Mouse (Mus musculus) myocyte (in vitro differentiated cells): ENCODE measurements around the gene Wdr66. TPM values are rescaled to one million over a fixed set of nuclear protein-coding genes. Genes with fewer than 3 reads are reported as not detected.

Source experiments
- H3K27me3 ChIP-seq: one replicate; pipeline ENCODE4 v1.6.1; 2011; ENCODE audit not compliant: control insufficient read depth, insufficient read depth, insufficient read length
- H3K36me3 ChIP-seq: one replicate; pipeline ENCODE4 v1.6.1; 2011; ENCODE audit not compliant: control insufficient read depth, insufficient read depth
- H3K4me2 ChIP-seq: one replicate; pipeline ENCODE4 v1.6.1; 2011; ENCODE audit warnings: low read depth, control low read depth
- H3K4me3 ChIP-seq: one replicate; pipeline ENCODE4 v1.5.1; 2011; ENCODE audit warnings: mild to moderate bottlenecking, control low read depth, moderate library complexity
- H3K79me2 ChIP-seq: one replicate; pipeline ENCODE4 v1.6.1; 2011; ENCODE audit not compliant: control insufficient read depth, insufficient read depth
- H3ac ChIP-seq: one replicate; pipeline ENCODE4 v1.6.1; 2011; ENCODE audit not compliant: control insufficient read depth, insufficient read length
- CEBPB ChIP-seq: IDR thresholded peaks from 2 replicates; pipeline ENCODE4 v1.6.1; 2011; ENCODE audit warnings: mild to moderate bottlenecking, moderate library complexity; ENCODE audit not compliant: poor library complexity, insufficient read depth, severe bottlenecking
- E2F4 ChIP-seq: IDR thresholded peaks from one replicate; pipeline ENCODE4 v1.6.1; 2011; ENCODE audit warnings: mild to moderate bottlenecking, control low read depth, moderate library complexity; ENCODE audit not compliant: insufficient read depth
- MAX ChIP-seq: IDR thresholded peaks from one replicate; pipeline ENCODE4 v1.6.1; 2011; ENCODE audit warnings: low read depth, mild to moderate bottlenecking, control low read depth
- MYOD1 ChIP-seq, 3 experiments: IDR thresholded peaks; one replicate each; pipeline ENCODE4 v1.6.1; 2011; ENCODE audit warnings: control low read depth in 2 of 3, low read depth in 2 of 3, mild to moderate bottlenecking in 2 of 3, moderate library complexity in 1 of 3; ENCODE audit not compliant: insufficient read length in 2 of 3, control insufficient read depth in 1 of 3
- MYOG ChIP-seq, 3 experiments: IDR thresholded peaks; one replicate each; pipeline ENCODE4 v1.6.1; 2011; ENCODE audit warnings: control low read depth in 2 of 3, low read depth in 2 of 3, mild to moderate bottlenecking in 2 of 3; ENCODE audit not compliant: insufficient read length in 2 of 3, control insufficient read depth in 1 of 3, insufficient read depth in 1 of 3
- POLR2A ChIP-seq: IDR thresholded peaks from one replicate; pipeline ENCODE4 v1.6.1; 2011; ENCODE audit warnings: low read depth, mild to moderate bottlenecking, control low read depth, moderate library complexity; ENCODE audit not compliant: insufficient read length
- POLR2AphosphoS2 ChIP-seq: IDR thresholded peaks from one replicate; pipeline ENCODE4 v1.6.1; 2011; ENCODE audit warnings: low read depth, control low read depth; ENCODE audit not compliant: insufficient read length
- REST ChIP-seq: IDR thresholded peaks from one replicate; pipeline ENCODE4 v1.6.1; 2011; ENCODE audit warnings: mild to moderate bottlenecking, control low read depth, moderate library complexity; ENCODE audit not compliant: insufficient read depth, insufficient read length
- SRF ChIP-seq: IDR thresholded peaks from one replicate; pipeline ENCODE4 v1.6.1; 2011; ENCODE audit warnings: low read depth; ENCODE audit not compliant: control insufficient read depth, insufficient read length
- TCF12 ChIP-seq: IDR thresholded peaks from one replicate; pipeline ENCODE4 v1.6.1; 2011; ENCODE audit warnings: mild to moderate bottlenecking, control low read depth; ENCODE audit not compliant: poor library complexity, insufficient read depth, severe bottlenecking
- TCF3 ChIP-seq: IDR thresholded peaks from one replicate; pipeline ENCODE4 v1.6.1; 2011; ENCODE audit warnings: low read depth, control low read depth; ENCODE audit not compliant: insufficient read length
- USF1 ChIP-seq: IDR thresholded peaks from one replicate; pipeline ENCODE4 v1.6.1; 2011; ENCODE audit warnings: low read depth, mild to moderate bottlenecking, control low read depth, moderate library complexity
- polyA plus RNA-seq: library from polyadenylated mRNA; unstranded; fragments of >200 nt; fragmentation: generic; extraction: Trizol; gene quantifications from one replicate; pipeline ENCODE4 v1.2.1, GENCODE M21; 2012; ENCODE audit warnings: missing spikeins

Wdr66 gene
- polyA plus RNA-seq, 1 experiment, result 0.38 TPM

- no peak for TF ChIP-seq POLR2A
- no peak for TF ChIP-seq SRF
- TF ChIP-seq TCF3, result no peak
- TF ChIP-seq USF1, result no peak
- TF ChIP-seq MYOG (IDR thresholded peaks at IDR 0.05; ENCODE audit: control insufficient read depth in 1 of 3, insufficient read depth in 1 of 3, insufficient read length in 2 of 3, low read depth in 2 of 3), result no peak
- no peak for TF ChIP-seq TCF12
- no peak for TF ChIP-seq MYOD1 (IDR thresholded peaks at IDR 0.05; ENCODE audit: control insufficient read depth in 1 of 3, insufficient read length in 2 of 3, low read depth in 2 of 3)
- no peak for TF ChIP-seq REST
- TF ChIP-seq E2F4, result no peak
- TF ChIP-seq POLR2AphosphoS2, result no peak
- TF ChIP-seq CEBPB, result no peak
- no peak for TF ChIP-seq MAX
- Histone ChIP-seq H3K79me2 (no peaks in the 10 kb centered on the region), H3K4me2 (no peak overlapping the region)
These were observed 24.9 kb downstream of the Wdr66 start for GRCm38 (mm10) chr5:123276636-123277341.

GRCm38 (mm10) chr5:123277342-123277701, 25.4 kb downstream of the Wdr66 start:
- H3ac ChIP-seq, result no peak overlapping the region

More at GRCm38 (mm10) chr5:123276636-123277341, 24.9 kb downstream of the Wdr66 start:
- no peaks in the 10 kb centered on the region for H3K36me3 ChIP-seq
- H3K27me3 ChIP-seq, result no peaks in the 10 kb centered on the region
- no peak overlapping the region for H3K4me3 ChIP-seq
- no peak overlapping the region for H3ac ChIP-seq

GRCm38 (mm10) chr5:123277704-123278103, 25.8 kb downstream of the Wdr66 start:
- no peak for TF ChIP-seq TCF3
- TF ChIP-seq POLR2AphosphoS2, result no peak
- Histone ChIP-seq H3K36me3 (no peaks in the 10 kb centered on the region), H3K27me3 (no peaks in the 10 kb centered on the region), H3ac (no peak overlapping the region), H3K79me2 (no peaks in the 10 kb centered on the region), H3K4me3 (no peak overlapping the region), H3K4me2 (no peak overlapping the region)

More at GRCm38 (mm10) chr5:123277342-123277701, 25.4 kb downstream of the Wdr66 start:
- Histone ChIP-seq H3K4me2 (no peak overlapping the region), H3K36me3 (no peaks in the 10 kb centered on the region), H3K4me3 (no peak overlapping the region), H3K27me3 (no peaks in the 10 kb centered on the region), H3K79me2 (no peaks in the 10 kb centered on the region)
- TF ChIP-seq REST, result no peak
- TF ChIP-seq MAX, result no peak
- TF ChIP-seq SRF, result no peak
- TF ChIP-seq MYOD1 (IDR thresholded peaks at IDR 0.05; ENCODE audit: control insufficient read depth in 1 of 3, insufficient read length in 2 of 3, low read depth in 2 of 3), result no peak

- Histone ChIP-seq H3K36me3 (no peaks in the 10 kb centered on the region), H3ac (no peak overlapping the region), H3K27me3 (no peaks in the 10 kb centered on the region), H3K4me2 (no peak overlapping the region), H3K79me2 (no peaks in the 10 kb centered on the region), H3K4me3 (no peak overlapping the region)
- TF ChIP-seq POLR2AphosphoS2, result no peak
- no peak for TF ChIP-seq MAX
- TF ChIP-seq USF1, result no peak
- TF ChIP-seq TCF12, result no peak
- no peak for TF ChIP-seq MYOD1 (IDR thresholded peaks at IDR 0.05; ENCODE audit: control insufficient read depth in 1 of 3, insufficient read length in 2 of 3, low read depth in 2 of 3)
- no peak for TF ChIP-seq REST
- no peak for TF ChIP-seq TCF3
- TF ChIP-seq SRF, result no peak
- TF ChIP-seq POLR2A, result no peak
- TF ChIP-seq E2F4, result no peak
- TF ChIP-seq CEBPB, result no peak
- TF ChIP-seq MYOG (IDR thresholded peaks at IDR 0.05; ENCODE audit: control insufficient read depth in 1 of 3, insufficient read depth in 1 of 3, insufficient read length in 2 of 3, low read depth in 2 of 3), result no peak
These were observed 27.3 kb downstream of the Wdr66 start for GRCm38 (mm10) chr5:123279248-123279647.

GRCm38 (mm10) chr5:123281336-123282136, 29.6 kb downstream of the Wdr66 start:
- H3K36me3 ChIP-seq, result no peaks in the 10 kb centered on the region
- no peaks in the 10 kb centered on the region for H3K79me2 ChIP-seq
- TF ChIP-seq SRF (no peak), E2F4 (no peak), POLR2AphosphoS2 (no peak), CEBPB (no peak)
- H3K4me3 ChIP-seq, result no peak overlapping the region
- no peak overlapping the region for H3ac ChIP-seq
- no peaks in the 10 kb centered on the region for H3K27me3 ChIP-seq
- H3K4me2 ChIP-seq, result no peak overlapping the region
